Mouse (Mus musculus): ENCODE data around the gene A730049H05Rik.
A peak's percentile ranks its signal among the peaks of the same experiment; 100 is the strongest.

A730049H05Rik gene

GRCm38 (mm10) chr6:92816311-92816751, at the start of gene A730049H05Rik:
A730049H05Rik (plus strand) TSS chr6:92816478.
- DNase-seq (ENCODE audit: low spot score in 2 of 2): no peak

GRCm38 (mm10) chr6:92776356-92776755, 39.9 kb upstream of the A730049H05Rik start:
- no peak for DNase-seq (ENCODE audit: low spot score in 2 of 2)

DNA sequence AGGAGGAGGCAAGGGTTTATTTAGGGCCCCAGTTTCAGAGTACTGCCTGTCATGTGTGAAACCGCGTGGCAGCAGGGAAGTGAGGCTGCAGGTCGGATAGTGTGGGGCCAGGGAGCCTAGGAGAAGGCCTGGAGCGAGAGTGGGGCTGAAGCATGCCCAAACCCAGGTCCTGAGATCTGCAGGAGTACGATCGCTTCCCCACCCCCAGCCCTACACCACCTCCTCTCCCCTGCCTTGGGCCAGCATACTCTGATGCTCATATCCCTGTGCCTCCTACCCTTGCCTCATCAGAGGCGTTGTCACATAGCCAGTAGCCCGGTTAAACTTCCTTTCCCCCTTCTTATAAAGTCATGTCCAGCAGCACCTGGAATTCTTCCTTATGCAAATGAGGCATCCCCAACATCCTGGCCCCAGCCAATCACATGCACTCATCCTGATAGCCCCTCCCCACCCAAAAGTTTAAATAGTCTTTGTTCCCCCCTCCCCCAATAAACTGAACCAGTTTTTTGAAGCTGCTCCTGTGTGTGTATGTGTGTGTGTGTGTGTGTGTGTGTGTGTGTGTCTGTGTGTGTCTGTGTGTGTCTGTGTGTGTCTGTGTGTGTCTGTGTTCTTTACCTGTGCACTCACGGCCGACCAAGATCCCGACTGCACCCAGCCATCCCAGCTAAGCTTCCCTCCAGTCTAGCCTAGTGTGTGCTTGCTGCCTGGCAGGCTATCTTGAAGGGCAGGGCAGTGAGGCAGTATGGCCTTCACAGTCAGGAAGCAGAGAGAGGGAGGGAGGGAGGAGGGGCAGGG, 36.9 kb upstream of the A730049H05Rik start:
- DNase-seq (ENCODE audit: low spot score in 2 of 2): no peak

DNA sequence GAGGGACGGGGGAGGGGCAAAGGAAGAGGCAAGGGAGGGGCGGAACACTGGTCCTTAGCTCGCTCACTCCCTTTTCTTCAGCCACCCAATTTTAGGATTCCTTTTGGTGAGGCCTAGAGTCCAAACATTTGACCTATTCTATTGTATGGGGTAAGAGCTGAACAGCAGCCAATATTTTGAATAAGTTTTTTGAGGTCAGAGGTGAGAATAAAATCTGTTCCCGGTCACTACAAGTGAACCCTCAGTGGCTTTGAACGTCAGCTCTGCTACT, 36.4 kb upstream of the A730049H05Rik start:
- DNase-seq (ENCODE audit: low spot score in 2 of 2): no peak

- no peak for DNase-seq (ENCODE audit: low spot score in 2 of 2)
Measured at GRCm38 (mm10) chr6:92781446-92781845, 34.8 kb upstream of the A730049H05Rik start.

DNA sequence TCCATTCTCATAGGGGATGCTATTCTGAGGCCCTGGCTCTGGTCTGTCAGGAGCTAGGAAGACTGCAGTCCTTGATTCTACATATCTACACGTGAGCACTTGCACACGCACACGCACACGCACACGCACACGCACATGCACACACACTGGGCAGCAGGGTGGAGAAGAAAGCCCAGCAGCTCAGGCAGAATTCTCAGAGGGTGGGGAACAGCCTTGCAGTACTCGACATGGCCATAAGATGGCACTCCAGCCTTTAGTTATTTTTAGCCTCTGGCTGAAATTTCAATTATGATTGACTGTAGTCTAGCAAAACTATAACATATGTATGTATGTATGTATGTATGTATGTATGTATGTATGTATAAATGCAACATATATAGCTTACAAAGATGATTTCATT, 31.5 kb upstream of the A730049H05Rik start:
- DNase-seq (ENCODE audit: low spot score in 2 of 2): peak in 1 of 2 experiments; percentile 41

- no peak for DNase-seq (ENCODE audit: low spot score in 2 of 2)
Measured at GRCm38 (mm10) chr6:92786701-92787375, 29.4 kb upstream of the A730049H05Rik start.

GRCm38 (mm10) chr6:92787376-92787712, 28.9 kb upstream of the A730049H05Rik start:
- DNase-seq (ENCODE audit: low spot score in 2 of 2): peak; percentile 74 to 81

DNA sequence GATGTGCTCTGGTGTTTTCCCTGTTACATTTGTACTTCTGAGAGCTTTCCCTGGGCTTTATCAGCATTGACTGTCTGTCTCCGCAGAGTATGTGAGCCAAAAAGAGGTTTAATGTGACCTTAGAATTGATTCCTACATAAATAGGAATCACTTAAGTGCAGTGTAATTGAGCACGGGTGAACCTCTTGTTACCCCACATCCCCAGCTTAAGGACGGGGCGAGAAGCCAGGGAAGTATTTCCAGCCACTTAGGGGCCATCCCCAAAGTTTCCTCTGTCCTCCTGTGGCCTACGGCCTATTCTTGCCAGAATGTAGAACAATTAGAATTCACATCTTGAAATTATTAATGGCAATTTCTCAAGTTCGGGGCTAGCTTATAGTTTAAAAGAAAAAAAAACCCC, 22.5 kb upstream of the A730049H05Rik start:
- DNase-seq (ENCODE audit: low spot score in 2 of 2): no peak

DNA sequence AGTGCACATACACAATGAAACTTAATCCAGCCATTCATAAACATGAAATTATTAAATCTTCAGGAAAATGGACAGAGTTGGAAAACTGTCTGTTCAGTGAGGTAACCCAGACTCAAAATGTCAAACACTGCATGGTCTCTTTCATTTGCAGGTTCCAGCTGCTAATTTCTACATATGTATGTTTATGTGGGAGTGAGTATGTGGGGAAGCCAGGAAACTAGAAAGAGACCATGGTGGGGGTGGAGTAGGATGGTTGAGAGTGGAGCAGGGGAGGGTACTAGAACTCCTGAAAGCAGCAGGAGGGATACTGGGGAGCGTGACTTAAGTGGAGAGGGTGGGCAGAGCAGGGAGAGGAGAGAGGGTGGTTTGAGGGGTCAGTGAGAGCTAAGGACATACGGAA, 14.8 kb upstream of the A730049H05Rik start:
- no peak for DNase-seq (ENCODE audit: low spot score in 2 of 2)

DNA sequence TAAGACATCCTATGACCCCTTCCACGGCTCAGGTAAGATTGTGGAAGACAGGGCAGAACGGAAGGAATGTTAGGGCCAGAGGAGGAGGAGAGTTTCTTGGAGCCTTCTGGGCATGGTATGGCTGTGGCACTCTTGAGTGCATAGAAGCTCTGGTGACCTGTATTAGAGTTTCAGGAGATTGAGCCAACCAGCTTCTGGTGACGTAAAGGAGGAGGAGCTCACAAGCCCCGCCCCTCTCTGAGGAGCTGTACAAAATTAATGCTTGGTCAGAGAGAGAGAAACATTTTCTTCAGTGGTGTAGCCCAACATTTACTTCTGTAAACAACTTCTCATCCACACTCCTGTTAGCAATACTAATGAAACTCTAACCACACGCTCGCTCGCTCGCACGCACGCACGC, 13.9 kb upstream of the A730049H05Rik start:
- no peak for DNase-seq (ENCODE audit: low spot score in 2 of 2)

GRCm38 (mm10) chr6:92803213-92803612, 13.1 kb upstream of the A730049H05Rik start:
- DNase-seq (ENCODE audit: low spot score in 2 of 2): peak in 1 of 2 experiments; percentile 25

GRCm38 (mm10) chr6:92804254-92804971, 11.9 kb upstream of the A730049H05Rik start:
- no peak for DNase-seq (ENCODE audit: low spot score in 2 of 2)

- no peak for DNase-seq (ENCODE audit: low spot score in 2 of 2)
Measured at GRCm38 (mm10) chr6:92809818-92810217, 6.5 kb upstream of the A730049H05Rik start.

DNA sequence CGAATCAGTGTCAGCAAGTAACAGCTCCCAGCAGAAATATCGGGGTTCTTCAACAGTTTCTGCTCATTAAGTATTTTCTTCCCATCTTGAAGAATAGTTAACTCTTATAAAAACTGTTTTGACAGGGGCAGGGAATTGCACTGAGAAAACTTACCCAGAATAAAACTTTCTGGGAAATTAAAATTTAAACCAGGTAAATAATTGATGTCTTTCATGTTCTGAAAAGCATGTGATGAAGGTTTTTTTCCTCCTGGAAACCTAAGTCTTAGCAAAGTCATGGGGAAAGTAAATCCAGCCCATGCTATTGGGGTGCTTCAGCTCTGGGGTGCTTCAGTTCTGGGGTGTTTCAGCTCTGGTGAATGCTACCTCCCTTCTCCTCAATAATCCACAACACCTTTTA, 5.7 kb upstream of the A730049H05Rik start:
- DNase-seq (ENCODE audit: low spot score in 2 of 2): no peak

GRCm38 (mm10) chr6:92811566-92811965, 4.7 kb upstream of the A730049H05Rik start:
- DNase-seq (ENCODE audit: low spot score in 2 of 2): no peak

- no peak for DNase-seq (ENCODE audit: low spot score in 2 of 2)
Measured at GRCm38 (mm10) chr6:92812702-92813370, 3.4 kb upstream of the A730049H05Rik start.

DNA sequence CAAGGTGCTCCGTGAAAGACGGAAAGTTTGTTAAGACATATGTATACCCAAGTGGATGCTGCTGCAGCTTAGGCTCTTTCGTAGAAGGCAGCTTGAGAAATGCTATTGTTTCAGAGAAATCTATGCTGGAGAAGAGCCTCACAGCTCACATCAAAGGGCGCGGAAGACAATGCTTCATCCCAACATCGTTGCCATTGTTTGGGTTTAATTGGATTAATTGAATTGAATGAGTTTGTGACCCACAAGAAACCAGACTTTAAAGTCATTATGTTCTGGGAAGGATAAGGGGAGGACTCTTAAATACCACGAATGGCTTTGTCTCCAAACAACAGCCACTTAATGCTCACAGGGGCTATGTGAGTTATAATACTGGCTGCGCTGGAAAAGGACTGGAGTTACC, 1.4 kb downstream of the A730049H05Rik start:
- DNase-seq (ENCODE audit: low spot score in 2 of 2): no peak

DNA sequence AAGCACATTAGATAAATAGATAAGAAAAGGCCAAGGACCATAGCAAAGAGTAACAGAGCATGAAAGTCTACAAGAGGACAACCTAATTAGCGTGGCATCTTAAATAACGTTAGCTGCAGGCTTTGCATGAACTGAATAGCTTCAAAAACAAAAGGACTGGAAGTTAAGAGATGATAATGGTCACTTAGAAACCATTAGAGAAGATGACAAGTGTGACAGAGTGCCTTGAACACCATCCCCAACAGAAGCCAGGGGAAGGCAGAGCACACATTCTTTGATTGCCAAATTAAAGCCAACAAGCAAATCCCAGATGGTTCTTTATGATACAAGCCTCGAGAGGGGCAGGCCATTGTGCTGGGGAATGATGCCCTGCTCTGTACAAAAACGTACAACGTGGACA, 5.3 kb downstream of the A730049H05Rik start:
- DNase-seq (ENCODE audit: low spot score in 2 of 2): no peak

DNA sequence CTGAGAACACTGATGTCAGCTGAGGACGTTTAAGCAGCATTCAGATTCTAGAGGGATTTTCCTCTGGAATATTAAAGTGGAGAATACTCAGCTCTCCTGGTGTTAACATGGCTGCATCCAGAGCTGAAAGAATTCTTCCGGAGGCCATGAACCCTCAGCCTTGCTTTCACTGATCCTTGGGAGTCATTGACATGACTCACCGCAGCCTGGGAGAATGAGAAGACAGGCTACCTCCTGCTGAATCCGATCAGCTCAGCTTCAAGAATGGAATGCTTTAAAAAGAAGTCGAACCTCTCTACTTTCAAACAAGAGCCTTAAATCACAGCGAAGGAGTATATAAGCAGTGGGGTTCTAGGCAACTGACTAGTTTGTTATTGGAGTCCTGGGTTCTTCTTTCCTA, 5.7 kb downstream of the A730049H05Rik start:
- DNase-seq (ENCODE audit: low spot score in 2 of 2): no peak

DNA sequence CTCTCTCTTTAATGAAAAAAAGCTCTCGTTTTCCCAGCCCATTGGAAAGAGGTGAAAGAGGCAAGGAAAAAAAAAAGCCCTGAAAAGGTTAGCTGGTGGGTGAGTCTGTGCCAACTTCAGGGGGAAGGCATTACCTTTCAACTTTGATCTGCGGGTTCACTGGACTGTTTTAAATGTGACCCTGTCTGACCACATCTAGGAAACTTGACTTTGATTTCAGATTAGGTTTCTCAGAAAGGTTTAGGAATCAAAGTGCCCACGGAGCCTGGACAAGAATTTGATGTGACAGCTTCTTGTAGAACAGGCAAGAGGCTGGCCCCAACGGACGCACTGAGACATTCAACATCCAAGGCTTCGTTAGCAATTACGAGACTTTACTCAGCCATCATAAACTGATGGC, 7.7 kb downstream of the A730049H05Rik start:
- no peak for DNase-seq (ENCODE audit: low spot score in 2 of 2)

- DNase-seq (ENCODE audit: low spot score in 2 of 2): no peak
Measured at GRCm38 (mm10) chr6:92826561-92826960, 10.3 kb downstream of the A730049H05Rik start.

All from urinary bladder, adult 18-20 months (tissue).